Mouse (Mus musculus): ENCODE measurements at regions not wholly inside any gene's neighbourhood (a gene's known extent, or its start where the extent isn't known, plus 50 kb on each side); places are given as distances from the start of the nearest gene placed in this dataset.

- no peak overlapping the region for H3K4me3 ChIP-seq (ENCODE audit: low read depth, low read length)
- H3K9ac ChIP-seq (replicated peaks; ENCODE audit: low read depth, low read length): no peak overlapping the region
- H3K27ac ChIP-seq (ENCODE audit: low read length): no peak overlapping the region
- no peaks in the 10 kb centered on the region for H3K36me3 ChIP-seq (ENCODE audit: control insufficient read depth, insufficient read depth, low read length)
- ATAC-seq (ENCODE audit: insufficient number of reproducible peaks, insufficient read depth, low FRiP score, low read depth): no peak
- no peaks in the 10 kb centered on the region for H3K27me3 ChIP-seq (ENCODE audit: control insufficient read depth, insufficient read depth, low read length)
- no peaks in the 10 kb centered on the region for H3K4me1 ChIP-seq (ENCODE audit: control insufficient read depth, insufficient read depth, low read length)
- no peaks in the 10 kb centered on the region for H3K9me3 ChIP-seq (ENCODE audit: control insufficient read depth, low read depth, low read length)
- H3K4me2 ChIP-seq (replicated peaks; ENCODE audit: low read depth, low read length): no peak overlapping the region
Observed at GRCm38 (mm10) chr7:95858247-95858646, 312.8 kb upstream of the Tenm4 start.

GRCm38 (mm10) chr7:95864233-95864632, 306.8 kb upstream of the Tenm4 start:
- ATAC-seq (ENCODE audit: insufficient number of reproducible peaks, insufficient read depth, low FRiP score, low read depth): no peak
- Histone ChIP-seq H3K4me2 (replicated peaks; ENCODE audit: low read depth, low read length) (no peak overlapping the region), H3K36me3 (ENCODE audit: control insufficient read depth, insufficient read depth, low read length) (no peaks in the 10 kb centered on the region), H3K4me1 (ENCODE audit: control insufficient read depth, insufficient read depth, low read length) (no peaks in the 10 kb centered on the region), H3K27ac (ENCODE audit: low read length) (no peak overlapping the region), H3K9ac (replicated peaks; ENCODE audit: low read depth, low read length) (no peak overlapping the region), H3K4me3 (ENCODE audit: low read depth, low read length) (no peak overlapping the region), H3K27me3 (ENCODE audit: control insufficient read depth, insufficient read depth, low read length) (no peaks in the 10 kb centered on the region), H3K9me3 (ENCODE audit: control insufficient read depth, low read depth, low read length) (no peaks in the 10 kb centered on the region)
- 44% methylated on average over 3 of the region's 3 CpGs for WGBS

GRCm38 (mm10) chr7:95865270-95865669, 305.8 kb upstream of the Tenm4 start:
- H3K4me2 ChIP-seq (replicated peaks; ENCODE audit: low read depth, low read length): no peak overlapping the region
- 43% methylated on average over 3 of the region's 3 CpGs for WGBS
- no peak overlapping the region for H3K4me3 ChIP-seq (ENCODE audit: low read depth, low read length)
- no peaks in the 10 kb centered on the region for H3K9me3 ChIP-seq (ENCODE audit: control insufficient read depth, low read depth, low read length)
- no peak overlapping the region for H3K9ac ChIP-seq (replicated peaks; ENCODE audit: low read depth, low read length)
- H3K36me3 ChIP-seq (ENCODE audit: control insufficient read depth, insufficient read depth, low read length): no peaks in the 10 kb centered on the region
- no peaks in the 10 kb centered on the region for H3K4me1 ChIP-seq (ENCODE audit: control insufficient read depth, insufficient read depth, low read length)
- H3K27me3 ChIP-seq (ENCODE audit: control insufficient read depth, insufficient read depth, low read length): no peaks in the 10 kb centered on the region
- no peak overlapping the region for H3K27ac ChIP-seq (ENCODE audit: low read length)
- no peak for ATAC-seq (ENCODE audit: insufficient number of reproducible peaks, insufficient read depth, low FRiP score, low read depth)

- Histone ChIP-seq H3K9me3 (ENCODE audit: control insufficient read depth, low read depth, low read length) (no peaks in the 10 kb centered on the region), H3K36me3 (ENCODE audit: control insufficient read depth, insufficient read depth, low read length) (no peaks in the 10 kb centered on the region), H3K27me3 (ENCODE audit: control insufficient read depth, insufficient read depth, low read length) (no peaks in the 10 kb centered on the region), H3K27ac (ENCODE audit: low read length) (no peak overlapping the region), H3K4me2 (replicated peaks; ENCODE audit: low read depth, low read length) (no peak overlapping the region), H3K9ac (replicated peaks; ENCODE audit: low read depth, low read length) (no peak overlapping the region), H3K4me3 (ENCODE audit: low read depth, low read length) (no peak overlapping the region), H3K4me1 (ENCODE audit: control insufficient read depth, insufficient read depth, low read length) (no peaks in the 10 kb centered on the region)
- ATAC-seq (ENCODE audit: insufficient number of reproducible peaks, insufficient read depth, low FRiP score, low read depth): no peak
- 86% methylated on average over 6 of the region's 6 CpGs for WGBS
Observed at GRCm38 (mm10) chr7:95868753-95869152, 302.3 kb upstream of the Tenm4 start.

- no peak overlapping the region for H3K4me3 ChIP-seq (ENCODE audit: low read depth, low read length)
- no peak overlapping the region for H3K27ac ChIP-seq (ENCODE audit: low read length)
- no peaks in the 10 kb centered on the region for H3K27me3 ChIP-seq (ENCODE audit: control insufficient read depth, insufficient read depth, low read length)
- no peak for ATAC-seq (ENCODE audit: insufficient number of reproducible peaks, insufficient read depth, low FRiP score, low read depth)
- 60% methylated on average over 3 of the region's 3 CpGs for WGBS
- H3K9ac ChIP-seq (replicated peaks; ENCODE audit: low read depth, low read length): no peak overlapping the region
- no peaks in the 10 kb centered on the region for H3K4me1 ChIP-seq (ENCODE audit: control insufficient read depth, insufficient read depth, low read length)
- no peaks in the 10 kb centered on the region for H3K9me3 ChIP-seq (ENCODE audit: control insufficient read depth, low read depth, low read length)
- H3K4me2 ChIP-seq (replicated peaks; ENCODE audit: low read depth, low read length): no peak overlapping the region
- no peaks in the 10 kb centered on the region for H3K36me3 ChIP-seq (ENCODE audit: control insufficient read depth, insufficient read depth, low read length)
Observed at GRCm38 (mm10) chr7:95880576-95881267, 290.3 kb upstream of the Tenm4 start.

GRCm38 (mm10) chr7:95901524-95901923, 269.5 kb upstream of the Tenm4 start:
- Histone ChIP-seq H3K27ac (ENCODE audit: low read length) (no peak overlapping the region), H3K36me3 (ENCODE audit: control insufficient read depth, insufficient read depth, low read length) (no peaks in the 10 kb centered on the region), H3K9ac (replicated peaks; ENCODE audit: low read depth, low read length) (no peak overlapping the region), H3K9me3 (ENCODE audit: control insufficient read depth, low read depth, low read length) (no peaks in the 10 kb centered on the region), H3K4me3 (ENCODE audit: low read depth, low read length) (no peak overlapping the region), H3K4me1 (ENCODE audit: control insufficient read depth, insufficient read depth, low read length) (no peaks in the 10 kb centered on the region), H3K4me2 (replicated peaks; ENCODE audit: low read depth, low read length) (no peak overlapping the region), H3K27me3 (ENCODE audit: control insufficient read depth, insufficient read depth, low read length) (no peaks in the 10 kb centered on the region)
- 83% methylated on average over 3 of the region's 3 CpGs for WGBS
- no peak for ATAC-seq (ENCODE audit: insufficient number of reproducible peaks, insufficient read depth, low FRiP score, low read depth)

GRCm38 (mm10) chr7:95914406-95915080, 256.5 kb upstream of the Tenm4 start:
- ATAC-seq (ENCODE audit: insufficient number of reproducible peaks, insufficient read depth, low FRiP score, low read depth): no peak
- Histone ChIP-seq H3K9me3 (ENCODE audit: control insufficient read depth, low read depth, low read length) (no peaks in the 10 kb centered on the region), H3K4me3 (ENCODE audit: low read depth, low read length) (no peak overlapping the region), H3K9ac (replicated peaks; ENCODE audit: low read depth, low read length) (no peak overlapping the region), H3K4me1 (ENCODE audit: control insufficient read depth, insufficient read depth, low read length) (no peaks in the 10 kb centered on the region), H3K4me2 (replicated peaks; ENCODE audit: low read depth, low read length) (no peak overlapping the region), H3K27me3 (ENCODE audit: control insufficient read depth, insufficient read depth, low read length) (no peaks in the 10 kb centered on the region), H3K27ac (ENCODE audit: low read length) (no peak overlapping the region), H3K36me3 (ENCODE audit: control insufficient read depth, insufficient read depth, low read length) (no peaks in the 10 kb centered on the region)
- 75% methylated on average over 4 of the region's 4 CpGs for WGBS

GRCm38 (mm10) chr7:95919932-95920331, 251.1 kb upstream of the Tenm4 start:
- Histone ChIP-seq H3K36me3 (ENCODE audit: control insufficient read depth, insufficient read depth, low read length) (no peaks in the 10 kb centered on the region), H3K9ac (replicated peaks; ENCODE audit: low read depth, low read length) (no peak overlapping the region), H3K9me3 (ENCODE audit: control insufficient read depth, low read depth, low read length) (no peaks in the 10 kb centered on the region), H3K27ac (ENCODE audit: low read length) (no peak overlapping the region), H3K4me3 (ENCODE audit: low read depth, low read length) (no peak overlapping the region), H3K4me2 (replicated peaks; ENCODE audit: low read depth, low read length) (no peak overlapping the region), H3K4me1 (ENCODE audit: control insufficient read depth, insufficient read depth, low read length) (no peaks in the 10 kb centered on the region), H3K27me3 (ENCODE audit: control insufficient read depth, insufficient read depth, low read length) (no peaks in the 10 kb centered on the region)
- 66% methylated on average over 3 of the region's 3 CpGs for WGBS
- ATAC-seq (ENCODE audit: insufficient number of reproducible peaks, insufficient read depth, low FRiP score, low read depth): no peak

GRCm38 (mm10) chr7:95924805-95925204, 246.2 kb upstream of the Tenm4 start:
- H3K27me3 ChIP-seq (ENCODE audit: control insufficient read depth, insufficient read depth, low read length): no peaks in the 10 kb centered on the region
- no peak overlapping the region for H3K27ac ChIP-seq (ENCODE audit: low read length)
- no peaks in the 10 kb centered on the region for H3K9me3 ChIP-seq (ENCODE audit: control insufficient read depth, low read depth, low read length)
- ATAC-seq (ENCODE audit: insufficient number of reproducible peaks, insufficient read depth, low FRiP score, low read depth): no peak
- no peaks in the 10 kb centered on the region for H3K36me3 ChIP-seq (ENCODE audit: control insufficient read depth, insufficient read depth, low read length)
- no peak overlapping the region for H3K9ac ChIP-seq (replicated peaks; ENCODE audit: low read depth, low read length)
- H3K4me3 ChIP-seq (ENCODE audit: low read depth, low read length): no peak overlapping the region
- H3K4me1 ChIP-seq (ENCODE audit: control insufficient read depth, insufficient read depth, low read length): no peaks in the 10 kb centered on the region
- WGBS: 70% methylated on average over 2 of the region's 2 CpGs
- H3K4me2 ChIP-seq (replicated peaks; ENCODE audit: low read depth, low read length): no peak overlapping the region
